Mouse (Mus musculus) right cerebral cortex, adult 2 months (tissue): Measurements from ENCODE around the gene Itgb1.

Experiments used
- DNase-seq, 2 experiments: peaks; one replicate each; pipeline ENCODE4 v3.0.0; 2021 to 2022; ENCODE audit warnings: low spot score in 2 of 2

The Itgb1 gene

DNA sequence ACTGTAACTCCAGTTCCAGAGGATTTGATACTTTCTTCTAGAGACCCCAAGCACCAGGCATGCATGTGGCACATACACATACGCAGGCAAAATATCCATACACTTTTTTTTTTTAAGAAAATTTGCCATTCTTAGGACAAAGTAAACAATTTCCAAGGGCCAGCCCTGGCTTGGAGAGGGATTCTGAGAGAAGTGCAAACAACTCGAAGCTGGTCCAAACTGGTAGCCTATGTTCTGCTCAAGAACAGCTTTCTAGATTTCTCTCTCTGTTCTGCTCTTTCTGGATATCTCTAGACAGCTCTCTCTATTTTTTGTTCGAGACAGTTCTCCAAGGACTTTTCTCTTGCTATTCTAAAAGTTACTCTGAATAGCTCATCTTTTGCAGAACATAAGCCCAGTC is 3.5 kb upstream of the Itgb1 start:
- no peak for DNase-seq

DNA sequence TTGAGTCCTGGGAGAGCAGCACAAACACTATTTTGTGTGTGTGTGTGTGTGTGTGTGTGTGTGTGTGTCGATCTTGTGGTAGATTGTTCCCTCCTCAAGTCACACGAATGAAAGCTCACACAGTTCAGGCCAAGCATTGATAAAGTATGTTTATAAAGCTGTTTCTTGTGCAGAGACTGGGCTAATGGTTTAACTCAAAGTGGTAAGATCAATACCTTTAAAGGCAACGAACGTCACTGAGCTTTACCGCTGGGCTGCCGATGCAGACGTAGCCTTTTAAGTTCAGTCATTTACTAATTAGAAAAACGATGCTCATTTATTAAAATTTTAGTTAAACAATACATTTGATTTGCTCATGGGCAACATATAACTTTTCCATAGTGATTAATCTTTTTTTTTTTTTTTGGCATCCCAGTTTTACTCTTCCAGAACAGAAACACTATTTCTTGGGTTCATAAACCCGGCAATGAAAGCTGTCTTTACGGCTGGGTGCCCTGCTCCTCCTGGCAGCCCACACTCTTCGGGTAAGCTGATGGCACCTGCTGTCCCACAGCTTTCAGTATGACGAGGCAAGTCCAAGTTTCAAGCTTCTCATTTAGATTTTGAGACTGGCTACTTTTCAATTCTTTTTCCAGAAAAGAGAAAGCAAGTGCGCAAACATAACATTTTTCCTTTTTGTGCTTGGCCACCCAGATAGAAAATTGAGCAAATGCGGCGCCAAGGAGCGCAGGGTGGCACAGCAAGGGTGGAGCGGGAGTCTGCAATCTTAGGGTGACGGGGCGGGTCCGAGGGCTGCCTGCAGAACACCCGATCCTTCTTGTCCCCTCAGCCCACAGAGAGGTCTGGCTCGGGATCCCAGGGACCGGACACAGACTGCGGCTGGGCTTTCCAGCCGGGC is 596 bp upstream of the Itgb1 start:
- no peak for DNase-seq

DNA sequence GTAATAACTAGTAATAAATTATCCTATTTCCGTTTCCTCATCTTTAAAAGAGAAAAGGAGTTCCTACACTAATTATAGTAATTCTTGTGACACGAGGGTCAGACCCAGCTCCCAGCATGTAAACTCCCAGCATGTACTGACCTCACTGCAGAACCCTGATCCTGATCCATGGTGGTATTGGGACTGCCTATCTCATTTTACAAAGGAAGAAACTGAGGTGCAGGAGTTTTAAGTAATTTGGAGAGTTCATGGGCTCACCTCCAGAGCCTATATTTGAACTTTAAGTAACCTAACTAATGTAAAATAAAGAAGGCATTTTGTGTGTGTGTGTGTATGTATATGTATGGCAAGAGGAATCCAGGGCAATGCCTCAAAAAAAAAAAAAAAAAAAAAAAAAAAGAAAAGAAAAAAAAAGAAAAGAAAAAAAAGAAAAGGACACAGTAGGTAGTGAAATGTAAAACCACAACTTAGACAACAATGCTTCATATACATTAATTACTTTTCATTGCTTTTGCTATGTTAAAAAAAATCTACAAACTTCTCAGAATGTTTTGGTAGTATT is 1.1 kb downstream of the Itgb1 start:
- DNase-seq, result no peak

DNA sequence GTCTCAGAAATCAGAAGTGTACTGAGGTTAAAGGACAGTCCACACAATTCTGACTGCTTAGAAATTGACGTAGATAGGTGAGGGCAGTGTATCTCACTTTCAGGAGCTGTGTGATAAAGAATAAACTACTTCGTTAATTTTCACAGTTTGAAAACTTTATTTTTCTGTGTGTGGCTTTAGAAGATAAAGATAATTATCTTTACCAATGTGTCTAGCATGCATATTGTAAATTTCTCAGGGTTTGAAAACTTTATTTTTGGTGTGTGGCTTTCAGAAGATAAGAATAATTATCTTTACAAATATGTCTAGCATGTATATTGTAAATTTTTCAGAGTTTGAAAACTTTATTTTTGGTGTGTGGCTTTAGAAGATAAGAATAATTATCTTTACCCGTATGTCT is 3.2 kb downstream of the Itgb1 start:
- no peak for DNase-seq

DNA sequence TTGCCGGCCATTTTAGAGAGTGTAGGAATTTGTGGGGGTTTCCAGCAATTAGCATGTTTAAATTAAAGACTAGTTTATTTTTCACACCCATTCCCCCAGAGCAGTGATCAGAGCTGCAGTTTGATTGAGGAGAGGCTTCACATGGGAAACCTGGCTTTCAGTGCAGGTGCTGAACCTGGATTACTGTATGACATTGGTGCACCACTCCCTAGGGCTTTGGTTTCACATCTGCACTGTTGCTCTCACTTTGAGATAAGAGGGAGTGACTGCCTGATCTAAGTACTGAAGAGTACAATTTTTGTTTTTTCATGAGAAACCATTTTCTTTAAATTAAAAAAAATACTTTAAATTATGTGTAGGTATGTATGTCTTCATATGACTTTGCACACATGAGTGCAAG is 4.6 kb downstream of the Itgb1 start:
- DNase-seq, result no peak

DNA sequence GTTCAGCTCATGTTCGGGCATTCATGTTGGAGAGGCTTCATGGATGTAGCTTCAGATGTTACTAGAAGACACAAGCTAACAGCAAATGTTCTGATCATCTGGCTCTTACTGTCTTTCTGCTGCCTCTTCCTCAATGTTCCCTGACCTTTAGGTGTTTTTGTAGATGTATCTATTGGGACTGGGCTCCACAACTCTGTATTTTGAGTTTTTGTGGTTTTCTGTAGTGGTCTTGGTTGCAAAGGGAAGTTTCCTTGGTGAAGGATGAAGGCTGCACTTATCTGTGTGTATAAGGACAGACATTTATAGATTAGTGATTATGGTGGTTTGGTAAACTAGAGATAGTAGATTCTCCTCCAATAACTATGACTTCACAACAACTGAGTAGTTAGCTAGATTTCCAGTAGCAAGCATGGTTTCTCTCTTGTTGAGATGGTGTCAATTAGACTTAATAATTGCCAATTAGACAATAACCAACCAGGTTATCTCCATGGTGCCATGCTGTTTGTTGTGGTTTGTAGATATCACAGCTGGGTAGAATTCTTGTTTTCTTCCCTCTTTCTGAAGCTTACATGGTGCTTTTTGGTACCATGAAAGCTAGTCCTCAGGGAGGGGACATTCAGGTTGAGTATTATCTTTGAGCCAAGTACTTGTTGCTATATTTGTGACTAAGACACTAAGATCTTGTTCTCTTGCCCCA is 11.4 kb downstream of the Itgb1 start:
- DNase-seq, result no peak

DNA sequence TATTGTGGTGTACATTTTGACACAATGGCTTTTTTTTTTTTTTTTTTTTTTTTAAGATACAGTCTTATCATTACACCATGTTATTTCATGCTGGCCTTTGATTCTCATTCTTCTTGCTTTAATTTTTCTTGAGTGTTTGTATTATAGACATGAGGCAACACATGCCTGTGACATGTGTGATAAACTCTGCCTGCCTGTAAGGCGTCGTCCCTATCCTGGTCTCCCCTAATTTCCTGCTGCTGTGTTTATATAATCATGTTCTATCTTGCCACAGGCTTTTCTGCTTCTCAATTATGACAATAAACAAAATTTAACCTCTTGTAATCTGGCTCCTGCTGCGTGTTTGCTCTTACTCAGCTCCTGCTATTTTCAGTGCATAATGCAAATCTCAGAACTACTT is 12.5 kb downstream of the Itgb1 start:
- no peak for DNase-seq

DNA sequence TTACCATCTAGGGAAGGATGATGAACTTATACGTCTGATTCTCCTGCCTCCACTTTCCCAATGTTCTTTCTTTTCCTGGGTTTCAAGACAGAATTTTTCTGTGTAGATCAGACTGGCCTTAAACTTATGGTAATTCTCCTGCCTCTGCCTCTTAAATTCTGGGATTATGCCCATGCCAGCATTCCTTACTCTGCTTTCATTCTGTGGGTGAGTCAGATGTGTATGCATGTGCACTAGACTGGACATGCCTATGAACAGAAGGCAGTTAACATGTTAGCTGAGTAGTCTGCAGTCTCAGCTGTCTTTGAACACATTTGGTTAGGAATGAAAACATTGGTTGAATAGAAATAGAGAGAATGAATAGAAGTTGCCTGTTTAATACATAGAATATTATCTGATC is 18.9 kb downstream of the Itgb1 start:
- no peak for DNase-seq

DNA sequence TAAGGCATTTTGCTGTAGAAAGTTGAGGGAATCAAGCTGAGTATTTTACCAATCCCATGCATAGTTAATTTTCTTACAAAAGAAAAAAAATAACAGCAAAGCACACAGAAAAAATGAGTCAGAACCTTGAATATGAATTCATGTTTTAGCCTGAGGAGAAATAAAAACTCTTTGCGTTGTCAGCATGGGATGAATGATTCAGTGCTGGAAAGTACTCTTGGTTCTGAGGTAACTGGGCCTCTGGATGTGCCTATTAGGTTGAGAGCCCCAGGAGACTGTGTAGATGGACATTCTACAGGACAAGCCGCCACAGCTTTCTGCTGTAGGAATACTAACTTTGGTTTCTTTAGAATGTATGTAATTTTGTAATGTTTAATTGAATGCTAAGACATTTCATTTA is 19.4 kb downstream of the Itgb1 start:
- no peak for DNase-seq

DNA sequence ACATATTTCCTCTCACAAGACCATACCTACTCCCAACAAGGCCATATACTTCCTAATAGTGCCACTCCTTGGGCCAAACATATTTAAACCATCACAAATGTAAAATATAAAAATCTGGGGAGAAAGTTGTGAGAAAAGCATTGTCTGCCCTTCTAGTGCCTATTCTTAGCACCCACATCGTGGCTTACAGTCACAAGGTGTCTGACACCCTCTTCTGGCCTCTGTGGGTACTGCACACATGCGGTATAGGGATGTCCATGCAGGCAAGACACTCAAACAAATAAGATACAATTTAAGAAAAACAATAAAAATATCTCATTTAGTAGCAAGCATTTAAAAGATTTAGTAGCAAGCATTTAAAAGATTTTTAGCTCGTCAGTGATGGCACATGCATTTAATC is 23.8 kb downstream of the Itgb1 start:
- DNase-seq, result peak; percentile 65 to 69

DNA sequence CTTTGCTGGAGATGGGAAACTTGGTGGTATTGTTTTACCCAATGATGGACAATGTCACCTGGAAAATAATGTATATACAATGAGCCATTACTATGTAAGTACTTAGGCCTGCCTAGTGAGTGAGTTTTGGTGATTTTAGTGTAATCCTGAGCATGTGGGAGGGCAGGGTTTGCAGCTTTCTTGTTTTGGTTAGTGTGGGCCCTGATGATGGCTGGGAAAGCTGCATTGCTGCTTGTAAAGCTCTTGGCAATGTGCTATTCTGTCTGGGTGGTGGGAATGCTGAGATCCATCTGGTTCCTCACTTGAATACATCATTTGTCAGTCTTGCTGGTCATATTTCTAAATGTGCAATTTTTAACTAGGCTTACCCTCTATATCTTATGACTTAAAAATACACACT is 30.7 kb downstream of the Itgb1 start:
- peak; percentile 41 to 45 for DNase-seq

DNA sequence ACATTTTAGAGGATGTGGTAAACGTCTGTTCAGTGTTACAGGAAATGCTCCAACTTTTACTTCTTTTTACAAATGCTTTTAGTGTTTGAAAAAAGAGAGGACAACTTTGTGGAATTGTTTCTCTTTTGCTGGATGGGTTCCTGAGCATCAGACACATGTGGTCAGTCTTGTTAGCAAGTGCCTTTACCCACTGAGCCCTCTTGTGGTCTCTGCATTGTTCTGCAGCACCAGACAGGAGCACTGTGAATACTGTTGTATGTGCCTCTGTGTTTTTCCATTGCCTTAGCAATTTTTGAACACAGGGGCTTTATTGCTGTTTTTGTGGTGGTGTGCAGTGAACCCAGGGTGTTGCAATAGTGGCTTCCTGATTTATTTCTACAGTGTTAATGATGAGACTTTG is 39.4 kb downstream of the Itgb1 start:
- peak in 1 of 2 experiments; percentile 32 for DNase-seq

DNA sequence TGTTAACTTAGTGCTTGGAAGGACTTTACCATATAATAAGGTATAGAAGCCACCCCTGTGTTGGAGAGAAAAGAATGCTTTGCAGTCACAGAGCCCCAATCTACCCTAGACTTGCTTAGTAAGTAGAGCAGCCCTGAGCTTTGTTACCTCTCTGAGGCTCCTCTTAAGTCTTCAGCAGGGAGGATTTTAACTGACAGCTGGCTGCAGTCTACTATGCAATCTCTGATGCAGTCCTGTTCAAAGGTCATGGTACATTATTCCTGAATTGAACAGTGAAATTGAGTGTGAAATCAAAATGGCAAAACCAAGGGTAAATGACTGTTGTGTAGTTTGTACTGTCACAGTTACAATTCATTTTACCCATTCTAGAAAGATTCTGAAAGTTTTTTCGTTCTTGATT is 41.8 kb downstream of the Itgb1 start:
- DNase-seq, result no peak

DNA sequence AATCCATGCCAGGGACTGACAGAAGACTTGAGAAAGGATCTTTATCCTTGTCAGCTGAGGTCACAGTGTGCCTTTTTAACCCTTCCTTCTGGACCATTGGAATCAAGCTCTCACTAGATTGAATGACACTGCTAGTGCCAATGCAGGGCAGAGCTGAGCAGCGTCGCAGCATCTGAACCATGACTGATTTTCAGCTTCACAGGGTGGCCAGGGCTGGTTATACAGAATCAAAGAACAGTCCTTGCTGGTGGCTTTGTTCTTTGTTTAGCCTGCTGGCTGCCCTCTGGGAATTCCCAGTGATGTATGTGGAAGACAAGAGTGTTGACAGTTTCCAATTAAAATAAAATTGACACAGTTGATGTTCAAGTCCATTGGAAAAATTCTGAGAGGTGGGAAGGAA is 46.8 kb downstream of the Itgb1 start:
- no peak for DNase-seq

DNA sequence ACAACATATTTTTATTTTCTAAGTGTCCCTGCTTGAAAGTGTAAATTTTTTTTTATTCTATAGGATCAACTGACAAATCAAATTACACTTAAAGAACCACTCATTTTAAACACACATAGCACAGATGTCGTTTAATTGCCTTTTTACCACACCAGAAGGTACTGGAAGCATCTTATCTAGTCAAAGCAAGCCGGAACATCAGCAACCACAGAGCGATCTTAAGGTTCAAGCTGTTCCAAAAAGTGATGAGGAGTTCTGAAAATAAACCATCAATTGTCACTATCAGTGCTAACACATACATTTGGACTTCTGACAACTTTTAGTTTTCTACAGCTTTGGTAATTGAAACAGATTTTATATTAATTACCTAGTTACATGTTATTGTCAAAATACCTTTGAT is 48.7 kb downstream of the Itgb1 start:
- no peak for DNase-seq

DNA sequence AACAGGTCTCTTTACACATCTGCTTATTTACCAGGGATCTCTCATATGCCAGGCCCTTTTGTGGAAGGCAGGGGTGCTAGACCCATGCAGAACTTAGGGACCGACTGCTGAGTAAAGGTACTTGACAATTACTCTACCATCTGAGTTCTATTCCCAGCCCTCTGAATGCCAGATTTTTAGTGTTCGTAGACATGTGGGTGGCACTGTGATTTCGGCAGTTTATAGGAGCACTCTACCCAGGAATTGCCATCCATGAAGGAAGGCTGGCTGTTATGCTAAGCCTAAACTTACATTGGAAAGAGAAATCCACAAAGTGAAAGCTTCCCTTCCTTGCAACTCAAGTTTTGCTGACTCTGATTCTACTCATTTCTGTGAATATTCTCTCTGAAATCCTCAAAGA is 50.2 kb downstream of the Itgb1 start:
- DNase-seq, result no peak
